Mouse (Mus musculus): ENCODE results near the gene Magi1.

Magi1 gene

DNA sequence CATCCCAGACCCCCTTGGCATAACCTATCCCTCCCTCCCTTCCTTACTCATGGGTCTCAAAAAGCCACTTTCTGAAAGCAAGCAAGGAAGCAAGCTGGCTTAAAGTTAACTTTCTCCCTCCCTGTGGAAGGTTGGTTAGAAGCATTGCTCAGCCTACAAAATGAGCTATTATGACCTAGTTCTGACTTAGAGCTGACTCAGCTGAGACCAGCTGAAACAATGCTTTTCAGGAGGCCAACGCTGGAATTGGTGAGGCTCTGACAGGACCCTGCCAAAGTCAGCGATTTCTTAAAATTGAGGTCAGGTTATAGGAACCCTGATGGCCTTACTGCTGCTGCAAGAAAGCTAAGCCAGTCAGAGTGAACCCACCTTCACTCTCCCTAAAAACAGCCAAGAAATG is 386.2 kb downstream of the Magi1 start:
- DNase-seq (ENCODE audit: extremely low spot score): no peak

DNA sequence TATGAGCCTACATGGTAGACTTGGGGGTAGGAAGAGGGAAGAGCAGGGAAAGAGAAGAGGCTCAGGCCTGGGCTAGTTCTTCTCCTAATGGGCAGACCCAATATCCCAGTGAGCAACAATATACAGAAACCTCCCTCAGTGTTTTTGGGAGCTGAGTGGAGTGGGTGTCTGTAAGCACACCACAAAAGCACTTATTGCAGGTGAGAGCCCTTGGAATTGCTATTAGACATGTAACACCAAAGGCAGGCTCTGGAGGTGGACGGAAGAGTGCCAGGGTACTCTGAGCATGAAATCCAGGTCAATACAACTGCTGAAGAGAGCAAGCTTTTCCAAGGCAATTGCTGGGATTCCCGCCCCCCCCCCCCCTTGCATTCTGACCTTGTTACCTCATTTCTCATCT is 388.0 kb downstream of the Magi1 start:
- DNase-seq (ENCODE audit: extremely low spot score): no peak

DNA sequence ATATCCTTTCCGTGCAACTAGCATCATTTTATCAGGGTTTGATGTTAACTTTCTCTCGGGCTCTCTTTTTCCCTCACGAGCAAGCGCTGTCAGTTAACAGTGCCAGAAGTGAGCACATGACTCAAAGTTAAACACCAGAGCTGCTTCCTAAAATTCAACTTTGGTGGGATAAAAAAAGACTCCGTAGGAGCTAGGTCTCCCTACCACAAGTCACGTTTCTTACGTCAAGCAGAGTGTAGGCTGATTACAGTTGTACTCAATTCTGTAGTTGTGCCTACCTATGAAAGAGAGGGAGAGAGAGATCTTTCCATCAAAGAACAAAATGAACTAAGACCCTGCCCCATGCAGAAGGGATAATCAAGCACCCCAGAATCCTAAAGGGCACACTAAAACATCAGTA is 389.8 kb downstream of the Magi1 start:
- DNase-seq (ENCODE audit: extremely low spot score): no peak

DNA sequence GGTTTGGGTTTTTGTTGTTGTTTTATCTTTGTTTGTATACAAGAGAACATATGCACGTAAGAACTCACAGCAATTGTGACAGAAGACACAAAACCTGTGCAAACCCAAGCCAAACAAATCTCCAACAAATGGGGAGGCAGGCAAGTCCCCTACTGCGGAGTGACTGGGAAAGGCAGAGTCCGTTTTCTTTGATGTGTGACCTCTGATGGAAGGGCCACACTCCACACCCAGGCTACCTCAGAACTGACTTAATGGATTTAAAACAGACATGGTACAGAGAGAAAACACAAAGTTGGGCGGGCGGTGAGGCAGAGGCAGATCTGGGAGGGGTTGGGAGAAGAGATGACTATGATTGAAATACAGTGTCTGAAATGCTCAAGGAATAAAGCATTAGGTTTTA is 390.8 kb downstream of the Magi1 start:
- peak; percentile 26 for DNase-seq (ENCODE audit: extremely low spot score)

DNA sequence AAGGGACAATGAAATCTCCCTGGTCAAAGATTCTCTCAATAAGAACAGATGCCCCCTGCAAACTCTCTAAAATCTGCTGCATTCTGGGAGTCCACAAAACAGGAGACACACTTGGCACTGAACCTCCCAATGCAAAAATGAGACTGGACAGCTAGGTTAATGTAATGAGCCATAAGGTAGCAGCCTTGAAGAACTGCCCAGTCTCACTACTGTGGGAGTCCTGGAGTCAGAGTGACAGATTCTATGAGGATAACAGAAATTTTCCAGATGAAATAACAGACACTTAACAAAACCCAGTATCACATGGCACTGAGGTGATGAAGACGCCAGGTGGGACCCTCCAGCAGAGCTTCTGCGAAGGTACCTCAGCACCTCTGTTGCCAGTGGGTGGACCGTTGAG is 393.7 kb downstream of the Magi1 start:
- no peak for DNase-seq (ENCODE audit: extremely low spot score)

DNA sequence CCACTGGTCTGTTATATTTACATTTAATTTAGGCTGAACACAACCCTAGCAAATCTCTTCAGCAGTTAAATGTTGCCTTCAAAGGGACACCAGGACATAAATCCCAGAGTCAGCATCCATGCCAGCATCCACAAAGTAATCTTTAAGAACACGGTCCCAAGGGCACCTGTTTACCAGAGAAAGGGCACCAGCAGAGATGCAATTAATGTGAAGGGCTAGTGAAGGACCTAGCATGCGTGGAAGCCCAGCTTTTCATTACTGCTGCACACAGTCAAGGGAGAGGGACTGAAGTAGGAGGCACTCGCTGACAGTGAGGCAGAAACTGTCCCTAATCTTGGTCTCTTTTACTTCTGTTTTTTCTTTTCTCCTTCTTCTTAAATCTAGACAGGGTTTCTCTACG is 406.4 kb downstream of the Magi1 start:
- DNase-seq (ENCODE audit: extremely low spot score): no peak

DNA sequence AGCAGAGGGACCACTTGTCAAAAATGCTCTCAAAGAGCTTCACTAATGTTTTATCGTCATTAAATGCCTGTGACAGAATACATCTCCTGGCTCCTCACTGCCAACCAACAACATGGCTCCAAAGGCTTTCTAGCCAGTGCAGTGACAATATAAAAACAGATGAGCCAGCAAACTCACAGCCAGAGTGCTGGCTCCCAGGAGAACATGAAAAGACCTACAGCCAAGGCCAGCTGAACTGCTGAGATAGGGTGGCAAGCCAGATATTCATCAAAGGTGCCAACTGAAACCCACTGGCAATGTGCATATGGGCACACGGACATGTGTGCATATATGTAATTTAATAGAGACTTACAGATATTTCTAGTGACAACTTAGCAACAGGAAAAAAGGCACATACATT is 408.8 kb downstream of the Magi1 start:
- no peak for DNase-seq (ENCODE audit: extremely low spot score)

DNA sequence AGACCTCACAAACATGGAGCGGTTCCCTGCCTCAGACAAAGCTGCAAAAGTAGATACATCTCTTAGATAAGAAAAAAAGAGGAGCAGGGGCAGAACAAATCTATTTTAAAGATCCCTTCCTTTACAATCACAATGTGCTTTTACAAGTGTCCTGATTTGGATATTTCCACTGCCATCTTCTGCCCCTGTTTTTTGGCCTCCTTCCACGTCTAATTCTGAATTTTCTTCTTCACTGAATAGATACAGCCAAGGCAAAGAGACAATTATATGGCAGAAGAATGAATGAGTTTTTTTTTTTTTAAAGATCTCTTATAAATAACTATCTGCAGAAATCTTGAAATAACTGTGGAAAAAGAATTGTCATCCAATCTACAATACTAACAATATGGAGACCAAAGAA is 409.3 kb downstream of the Magi1 start:
- no peak for DNase-seq (ENCODE audit: extremely low spot score)

DNA sequence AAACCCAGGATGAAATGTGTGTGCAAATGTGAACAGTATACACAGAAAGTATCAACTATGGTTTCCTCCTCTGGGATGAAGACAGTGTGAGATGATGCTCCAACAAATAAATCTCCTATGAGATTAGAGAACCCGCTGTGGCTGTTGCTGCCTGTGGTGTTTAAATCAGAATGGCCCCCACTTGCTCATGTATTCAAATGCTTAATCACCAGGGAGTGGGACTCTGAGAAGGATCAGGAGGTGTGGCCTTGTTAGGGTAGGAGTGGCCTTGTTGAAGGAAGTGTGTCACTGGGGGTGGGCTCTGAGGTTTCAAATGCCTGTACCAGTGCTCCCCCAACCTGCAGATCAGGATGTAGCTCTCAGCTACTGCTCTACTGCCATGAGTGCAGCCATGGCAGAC is 410.2 kb downstream of the Magi1 start:
- no peak for DNase-seq (ENCODE audit: extremely low spot score)

DNA sequence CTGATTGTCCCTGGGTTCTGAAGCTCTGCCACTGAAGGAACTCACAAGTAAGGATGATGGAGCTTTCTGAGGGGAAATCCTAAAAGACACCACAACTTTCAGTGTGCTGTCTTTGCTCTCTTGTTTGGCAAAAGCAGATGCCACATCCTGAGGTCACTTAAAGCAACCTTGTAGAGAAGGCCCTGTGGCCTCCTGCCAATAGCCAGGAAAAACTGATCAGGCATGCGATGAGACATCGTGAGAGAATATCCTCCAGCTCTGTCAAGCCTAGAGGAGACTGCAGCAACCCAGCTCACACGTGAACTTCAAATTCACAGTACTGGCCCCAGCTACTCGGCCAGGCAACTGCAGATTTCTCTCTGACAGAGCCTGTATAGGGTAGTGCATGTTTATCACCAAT is 412.2 kb downstream of the Magi1 start:
- no peak for DNase-seq (ENCODE audit: extremely low spot score)

DNA sequence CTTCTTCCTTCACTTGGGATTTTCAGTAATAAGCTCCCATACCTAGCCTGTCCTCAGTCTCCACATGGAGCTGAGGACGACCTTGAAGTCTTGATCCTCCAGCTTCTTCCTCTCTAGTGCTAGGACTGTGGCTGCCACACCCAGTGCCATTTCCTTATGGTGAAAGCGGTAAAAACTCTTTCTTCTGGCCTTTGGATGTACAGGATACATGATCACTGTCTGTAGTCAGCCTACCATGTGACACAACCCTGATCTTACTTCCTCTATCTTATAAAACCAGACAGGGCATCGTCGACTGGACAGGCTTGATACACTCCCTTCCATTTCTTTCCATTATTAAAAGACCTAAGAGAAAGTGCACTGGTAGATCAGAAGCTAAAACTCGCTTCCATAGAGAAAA is 413.7 kb downstream of the Magi1 start:
- DNase-seq (ENCODE audit: extremely low spot score): no peak

DNA sequence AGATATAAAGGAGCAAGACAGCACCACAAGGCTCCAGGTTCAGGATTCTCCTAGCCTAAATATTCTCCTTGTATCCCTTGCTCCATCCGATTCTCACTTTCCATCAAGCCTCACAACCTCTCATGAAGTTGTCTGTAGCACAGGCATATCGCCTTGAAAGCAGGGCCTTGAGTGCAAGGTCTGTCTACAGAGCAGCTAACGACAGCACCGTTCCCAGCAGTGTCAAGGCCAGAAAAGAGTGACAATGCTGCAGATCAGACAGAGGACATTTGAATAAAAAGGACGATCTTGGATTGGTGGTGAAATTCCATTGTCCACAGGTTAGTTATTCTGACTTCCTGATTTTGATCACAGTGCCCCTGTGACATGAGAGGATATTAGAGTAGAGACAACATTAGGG is 421.5 kb downstream of the Magi1 start:
- DNase-seq (ENCODE audit: extremely low spot score): no peak

DNA sequence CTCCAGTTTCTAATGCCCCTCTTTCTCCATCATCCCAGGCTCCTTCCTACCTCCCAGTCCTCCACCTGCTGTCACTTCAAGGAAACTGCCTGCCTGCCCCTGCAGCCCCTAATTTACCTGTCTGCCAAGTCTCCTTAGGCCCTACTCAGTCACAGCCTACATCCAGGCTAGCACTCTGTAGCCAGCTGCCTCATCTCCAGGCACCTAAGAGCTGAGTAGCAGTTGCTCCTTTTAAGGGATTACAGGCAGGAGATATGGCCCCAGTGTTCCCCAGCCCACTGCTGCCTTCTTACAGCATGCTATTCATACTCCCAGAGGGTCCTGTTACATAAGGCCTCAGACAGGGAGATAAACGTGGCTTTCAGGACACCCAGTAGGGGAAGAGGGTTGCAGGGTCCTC is 426.9 kb downstream of the Magi1 start:
- no peak for DNase-seq (ENCODE audit: extremely low spot score)

DNA sequence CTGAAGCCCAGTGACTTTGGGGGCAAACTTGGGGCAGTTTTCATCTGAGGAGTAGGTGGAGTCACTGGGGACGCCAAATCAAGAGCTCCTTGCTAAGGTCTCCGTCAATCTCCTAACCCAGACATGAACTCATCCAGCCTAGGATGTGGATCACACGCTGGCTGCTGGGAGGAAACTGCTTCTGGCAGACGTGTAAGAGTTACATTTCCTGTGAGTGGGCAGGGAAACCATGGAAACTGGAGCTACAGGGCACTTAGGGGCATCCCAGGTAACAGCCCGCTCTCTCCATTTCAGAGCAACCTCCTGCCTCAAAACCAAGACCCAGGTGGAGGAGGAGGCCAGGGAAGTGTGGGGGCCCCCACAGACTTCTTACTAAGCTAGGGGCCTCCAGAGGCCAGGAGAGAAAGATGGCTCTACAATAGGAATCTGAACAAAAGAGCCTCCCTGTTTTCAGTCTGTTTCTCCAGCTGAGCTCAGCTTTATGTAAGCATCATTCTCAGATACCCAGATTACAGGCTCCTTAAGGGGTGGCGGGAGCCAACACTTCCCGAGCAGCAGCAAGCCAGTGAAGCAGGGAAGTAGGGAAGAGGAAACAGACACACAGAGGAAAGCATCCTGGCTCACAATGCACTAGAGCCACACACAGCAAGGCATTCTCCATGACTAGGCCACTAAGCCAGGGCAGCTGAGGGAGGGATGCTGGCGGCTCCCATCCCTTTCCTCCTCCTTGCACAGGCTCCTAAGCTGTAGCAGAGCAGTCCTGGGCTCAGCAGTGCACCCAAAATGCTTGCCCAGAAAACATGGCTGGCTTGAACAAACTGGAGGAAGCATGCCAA is 427.7 kb downstream of the Magi1 start:
- no peak for DNase-seq (ENCODE audit: extremely low spot score)

DNA sequence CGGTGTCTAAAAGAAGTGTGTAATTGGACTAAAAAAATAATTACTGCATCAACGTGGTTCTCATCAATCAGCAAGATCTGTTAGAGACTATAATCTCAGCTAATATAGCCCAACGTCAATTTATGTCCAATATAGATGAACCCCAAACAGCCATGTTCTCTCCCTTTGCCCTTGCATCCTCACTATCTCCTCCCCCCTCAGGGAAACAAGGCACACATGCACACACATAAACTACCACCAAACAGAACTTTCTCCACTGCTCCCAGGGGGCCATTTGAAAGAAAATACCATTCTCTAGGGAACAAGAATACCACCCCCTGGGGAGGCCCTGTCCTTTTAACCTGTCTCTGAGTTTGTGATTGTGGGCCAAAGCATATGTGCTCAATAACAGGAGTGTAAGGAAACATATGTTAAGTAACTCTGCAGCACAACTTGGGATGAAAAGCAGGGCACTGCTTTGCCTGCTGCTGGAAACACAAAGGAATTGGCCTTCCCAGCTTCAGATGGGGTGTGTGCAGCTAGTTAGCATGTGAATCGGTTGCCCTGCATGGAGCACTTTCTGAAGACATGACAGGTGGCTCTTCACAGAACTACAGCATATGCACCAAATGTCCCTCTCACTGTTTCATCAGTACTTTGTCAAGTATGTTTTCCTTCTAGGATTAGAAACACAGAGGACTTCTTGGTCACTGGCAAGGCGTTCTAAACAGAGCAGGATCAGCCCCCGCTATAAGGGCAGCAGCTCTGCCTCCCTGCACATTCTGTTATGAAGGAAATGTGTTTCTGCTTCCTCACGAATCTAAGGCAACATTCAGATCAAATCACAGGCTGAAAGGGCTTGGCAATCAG is 434.6 kb downstream of the Magi1 start:
- DNase-seq (ENCODE audit: extremely low spot score): peak; percentile 25

DNA sequence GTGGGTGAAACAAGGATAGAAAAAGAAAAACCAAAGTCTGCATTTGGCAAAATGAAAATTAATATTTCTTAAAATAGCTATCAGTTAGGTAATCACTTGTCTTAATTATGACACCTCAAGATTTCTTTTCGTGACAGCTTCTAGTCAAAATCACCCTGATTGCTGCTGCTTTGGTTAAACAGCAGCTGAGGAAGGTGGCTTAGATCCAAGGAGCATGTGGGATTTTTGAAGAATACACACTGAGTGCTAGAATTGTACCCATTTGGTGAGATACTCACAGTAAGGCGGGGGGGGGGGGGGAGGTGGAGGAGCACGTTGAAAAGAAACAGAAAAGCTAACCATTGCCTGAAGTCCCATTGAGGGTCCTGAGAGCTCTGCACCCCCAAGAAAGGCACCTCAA is 438.2 kb downstream of the Magi1 start:
- no peak for DNase-seq (ENCODE audit: extremely low spot score)

DNA sequence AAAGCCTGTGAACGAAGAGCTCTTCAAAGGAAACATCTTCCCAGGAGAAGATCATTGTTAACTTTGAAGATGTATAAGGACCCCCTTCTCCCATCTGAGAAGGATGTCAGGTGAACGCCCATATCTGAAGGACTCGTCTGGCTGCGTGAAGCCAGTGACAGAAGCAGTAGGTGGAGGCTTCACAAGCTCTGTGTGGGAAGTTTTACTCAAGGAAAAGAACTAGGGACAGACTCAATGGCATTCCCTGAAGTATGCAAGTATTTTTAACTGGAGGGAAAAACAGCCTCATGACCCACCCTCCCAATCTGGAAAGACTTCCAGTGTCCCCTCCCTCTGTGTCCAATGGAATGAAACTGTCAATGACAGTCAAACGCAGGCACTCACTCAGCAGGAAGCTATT is 438.6 kb downstream of the Magi1 start:
- no peak for DNase-seq (ENCODE audit: extremely low spot score)

DNA sequence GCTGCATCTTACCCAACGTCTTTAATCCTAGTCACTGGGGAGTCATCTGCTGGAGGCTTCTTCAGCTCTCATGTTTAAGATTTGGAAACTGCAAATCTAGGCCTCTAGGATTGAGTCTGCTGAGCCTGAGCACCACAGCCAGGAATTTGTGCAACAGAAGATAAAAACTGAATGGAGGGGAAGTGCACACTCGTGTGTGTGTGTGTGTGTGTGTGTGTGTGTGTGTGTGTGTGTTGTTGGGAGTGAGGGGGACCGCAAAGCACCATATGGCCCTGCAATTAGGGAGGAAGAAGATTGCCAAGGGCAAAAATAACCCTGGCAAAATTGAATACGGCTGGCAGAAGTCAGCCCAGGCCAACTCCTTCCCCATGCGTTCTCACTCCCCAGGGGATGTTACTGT is 439.1 kb downstream of the Magi1 start:
- no peak for DNase-seq (ENCODE audit: extremely low spot score)

DNA sequence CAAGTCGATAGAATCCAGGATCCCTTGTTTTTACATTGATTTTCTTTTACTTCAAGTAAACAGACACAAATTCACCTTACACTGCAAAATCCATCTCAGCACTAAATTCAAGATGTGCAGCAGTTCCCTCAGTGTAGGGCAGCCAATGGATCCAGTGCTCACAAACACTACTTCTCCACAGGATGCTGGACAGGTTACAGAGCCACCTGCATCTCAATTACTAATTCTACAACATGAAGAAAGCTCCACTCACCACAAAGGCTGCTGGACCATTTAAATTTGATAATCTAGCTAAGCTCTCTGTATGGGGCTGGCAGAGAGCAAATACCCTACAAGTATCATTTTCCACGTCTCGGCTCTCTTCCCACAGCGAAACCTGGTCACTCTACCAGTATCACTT is 445.3 kb downstream of the Magi1 start:
- no peak for DNase-seq (ENCODE audit: extremely low spot score)

DNA sequence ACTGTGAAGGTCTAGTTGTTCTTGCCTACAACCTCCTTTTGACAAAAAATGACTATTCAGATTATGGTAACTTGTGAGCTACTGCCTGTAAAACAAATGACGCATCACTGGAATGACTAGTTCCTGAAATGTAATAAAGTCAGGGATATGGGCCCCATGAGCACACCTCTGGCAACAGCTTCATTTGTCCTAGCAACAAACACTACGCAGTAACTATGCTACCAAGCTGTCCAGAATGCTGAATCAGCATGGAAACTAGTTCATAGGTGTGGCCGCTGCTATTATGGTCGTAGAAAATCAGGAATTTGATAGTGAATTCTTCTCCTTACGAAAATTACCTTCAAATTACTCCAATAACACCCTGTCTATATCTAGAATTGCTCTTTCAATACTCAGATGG is 447.1 kb downstream of the Magi1 start:
- DNase-seq (ENCODE audit: extremely low spot score): no peak

DNA sequence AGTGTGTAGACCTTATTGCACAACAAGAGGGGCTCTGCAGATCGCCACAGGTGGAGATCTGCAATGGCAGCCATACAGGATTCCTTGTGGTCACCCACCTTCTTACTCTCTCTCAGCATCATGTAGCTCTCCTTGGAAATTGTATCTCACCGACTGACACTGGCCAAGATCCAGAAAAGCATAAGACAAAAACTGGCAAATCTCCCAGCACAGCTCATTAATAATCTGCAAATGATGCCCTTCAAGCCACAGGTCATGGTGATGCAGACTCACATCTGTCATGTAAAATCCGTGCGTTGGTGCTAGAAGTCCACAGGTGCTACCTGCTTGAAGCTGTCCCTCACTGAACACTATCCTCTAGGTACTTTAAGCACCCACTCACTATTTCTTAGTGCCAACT is 448.5 kb downstream of the Magi1 start:
- no peak for DNase-seq (ENCODE audit: extremely low spot score)

DNA sequence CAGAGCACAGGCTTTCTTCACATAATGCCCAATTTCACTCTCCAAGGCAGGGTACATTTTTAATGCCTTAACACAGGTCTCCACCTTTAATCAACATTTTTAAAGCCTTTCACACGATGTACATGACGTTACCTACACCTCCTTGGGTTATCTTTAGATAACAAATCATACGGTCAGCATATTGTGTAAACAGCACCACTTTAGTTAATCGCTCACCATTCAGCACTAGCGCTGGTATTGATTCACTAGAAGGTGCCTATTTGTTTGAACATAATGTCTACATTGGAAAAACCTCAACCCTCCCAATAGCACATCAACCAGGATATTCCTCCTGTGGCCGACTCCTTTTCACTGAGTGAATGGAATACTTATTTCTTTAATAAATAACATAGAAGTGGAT is 455.5 kb downstream of the Magi1 start:
- no peak for DNase-seq (ENCODE audit: extremely low spot score)

DNA sequence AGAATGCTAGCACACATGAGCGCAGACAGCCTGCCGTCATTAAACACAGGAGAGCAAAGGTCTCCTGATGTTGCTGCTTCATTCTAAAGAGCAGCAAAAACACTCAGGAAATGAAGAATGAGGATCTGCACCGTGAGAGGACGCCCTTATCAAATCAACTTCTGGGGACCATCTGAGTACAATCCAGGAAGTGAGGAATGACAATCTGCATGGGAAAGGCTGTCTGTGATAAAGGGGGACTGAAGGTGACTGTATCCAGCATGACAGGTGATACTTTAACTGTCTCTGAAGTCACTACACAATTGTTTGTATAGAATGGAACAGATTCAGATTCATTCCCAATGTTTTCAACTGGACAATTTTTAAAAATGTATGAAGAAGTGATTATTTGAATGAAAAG is 456.8 kb downstream of the Magi1 start:
- no peak for DNase-seq (ENCODE audit: extremely low spot score)
